Mouse (Mus musculus) neural tube, embryonic 14.5 days (tissue): ENCODE data around the gene Mpst. TPM values are rescaled to one million over a fixed set of nuclear protein-coding genes. Genes with fewer than 3 reads are reported as not detected.
A peak's percentile ranks its signal among the peaks of the same experiment; 100 is the strongest.

Experiments used
- ATAC-seq: fragments of 200-750 bp; cut with Nextera tagmentation; 2 replicates; pipeline ENCODE4 v1.8.0; 2017; ENCODE audit warnings: low read depth, mild to moderate bottlenecking, moderate TSS enrichment, moderate library complexity
- H3K27ac ChIP-seq: fragments of 300-500 bp; sonication (generic); 2 replicates; pipeline ENCODE4 v1.5.1; 2014; ENCODE audit warnings: low read depth, mild to moderate bottlenecking, control low read depth, low read length, moderate library complexity, mixed read lengths
- H3K27me3 ChIP-seq: fragments of 300-500 bp; sonication (generic); 2 replicates; pipeline ENCODE4 v1.6.1; 2014; ENCODE audit warnings: low read length; ENCODE audit not compliant: control insufficient read depth, insufficient read depth
- H3K36me3 ChIP-seq: fragments of 300-500 bp; sonication (generic); 2 replicates; pipeline ENCODE4 v1.6.1; 2014; ENCODE audit warnings: low read length, mixed read lengths; ENCODE audit not compliant: control insufficient read depth, insufficient read depth
- H3K4me1 ChIP-seq: fragments of 300-500 bp; sonication (generic); 2 replicates; pipeline ENCODE4 v1.6.1; 2014; ENCODE audit warnings: low read length; ENCODE audit not compliant: control insufficient read depth, insufficient read depth
- H3K4me2 ChIP-seq: fragments of 300-500 bp; sonication (generic); 2 replicates; pipeline ENCODE4 v1.6.1; 2014; ENCODE audit warnings: mild to moderate bottlenecking, low read depth, low read length, control low read depth
- H3K4me3 ChIP-seq: fragments of 300-500 bp; sonication (generic); 2 replicates; pipeline ENCODE4 v1.5.1; 2014; ENCODE audit warnings: low read depth, low read length, control low read depth, mixed read lengths
- H3K9ac ChIP-seq: fragments of 300-500 bp; sonication (generic); replicated peaks from 2 replicates; pipeline ENCODE4 v1.6.1; 2014; ENCODE audit warnings: low read depth, mild to moderate bottlenecking, control low read depth, low read length, mixed read lengths
- H3K9me3 ChIP-seq: fragments of 300-500 bp; sonication (generic); 2 replicates; pipeline ENCODE4 v1.6.1; 2016; ENCODE audit warnings: low read length; ENCODE audit not compliant: control insufficient read depth
- WGBS: fragments of 180-500 bp; shearing (Covaris S2); extraction: QIAGEN DNeasy Blood & Tissue Kit; methylation state at CpG from one replicate; pipeline ENCODE4 v1.1.7; 2014; 5-methylcytosine and 5-hydroxymethylcytosine counted together
- polyA plus RNA-seq: library from polyadenylated mRNA; unstranded; fragments of >200 nt; fragmentation: Nextera tagmentation; extraction: Ambion mirVana; gene quantifications from 2 replicates; pipeline ENCODE4 v1.2.1, GENCODE M21; 2014

Mpst gene
- polyA plus RNA-seq, result 3.7 and 4.2 TPM in 2 replicates

DNA sequence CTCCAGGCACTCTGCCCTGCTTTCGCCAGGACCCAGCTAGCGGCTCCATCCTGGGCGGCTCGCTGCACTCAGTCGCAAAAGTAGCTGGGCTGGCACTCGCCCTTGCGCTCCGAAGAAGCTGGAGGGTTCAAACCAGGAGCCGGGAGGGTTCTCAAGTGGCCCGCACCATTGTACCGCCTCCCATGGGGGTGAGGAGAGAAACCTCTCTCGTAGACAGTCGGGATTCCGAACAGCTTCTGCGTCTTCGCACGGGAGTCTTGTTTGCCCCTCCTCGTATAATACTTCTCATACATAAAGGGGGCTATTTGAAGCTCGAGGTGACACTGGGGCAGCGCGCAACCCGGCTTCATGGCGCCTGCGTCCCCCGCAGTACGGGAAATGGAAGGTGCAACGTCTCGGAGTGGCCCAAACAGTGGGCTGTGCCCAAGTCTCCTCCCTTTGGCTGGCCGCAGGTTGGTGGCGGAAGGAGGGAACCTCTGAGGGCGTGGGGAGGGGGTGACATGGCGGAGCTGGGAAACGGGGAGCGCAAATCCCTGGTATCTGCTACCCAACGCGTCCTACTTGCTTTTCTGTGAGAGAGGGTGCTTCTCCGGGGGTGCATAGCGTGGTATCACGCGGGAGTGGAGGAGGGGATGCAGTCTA is at the start of gene Mpst:
Gene Mpst (plus strand): TSS at position 124 of the 642 bp plus-strand sequence.
- Histone ChIP-seq H3K4me2 (peak within 1 kb of the TSS; percentile 96), H3K4me1 (peaks cover 25% of the 10 kb centered on the region), H3K27ac (peak within 1 kb of the TSS; percentile 90), H3K36me3 (no peaks in the 10 kb centered on the region), H3K27me3 (peaks cover 18% of the 10 kb centered on the region), H3K9ac (peak within 1 kb of the TSS; percentile 68), H3K9me3 (no peaks in the 10 kb centered on the region), H3K4me3 (peak within 1 kb of the TSS; percentile 59)
- WGBS, result under 1% methylated on average over 40 of the region's 40 CpGs
- ATAC-seq, result peak; percentile 85

DNA sequence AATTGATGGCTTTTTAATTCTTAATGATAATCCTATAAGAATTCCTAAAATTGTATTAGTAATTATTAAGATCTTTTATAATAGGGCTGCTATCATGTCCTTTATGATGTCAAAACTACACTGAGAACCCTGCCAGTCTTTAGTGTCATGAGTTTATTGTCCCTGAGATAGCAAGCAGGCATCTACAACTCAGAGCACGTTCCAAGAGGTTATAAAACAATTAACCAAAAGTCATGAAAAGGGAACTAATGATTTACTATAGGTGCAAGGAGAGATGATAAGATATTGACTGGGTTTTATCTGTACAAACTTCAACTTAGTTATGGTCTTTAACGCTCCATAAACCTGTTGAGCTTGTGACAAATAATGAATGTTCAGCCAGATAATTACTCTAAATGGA is 40.3 kb upstream of the Mpst start:
- Histone ChIP-seq H3K9me3 (no peaks in the 10 kb centered on the region), H3K4me2 (no peak overlapping the region), H3K27ac (no peak overlapping the region), H3K4me3 (no peak overlapping the region), H3K36me3 (no peaks in the 10 kb centered on the region), H3K27me3 (no peaks in the 10 kb centered on the region), H3K9ac (no peak overlapping the region), H3K4me1 (no peaks in the 10 kb centered on the region)
- WGBS, result 42% methylated on average over 2 of the region's 2 CpGs
- ATAC-seq, result no peak

DNA sequence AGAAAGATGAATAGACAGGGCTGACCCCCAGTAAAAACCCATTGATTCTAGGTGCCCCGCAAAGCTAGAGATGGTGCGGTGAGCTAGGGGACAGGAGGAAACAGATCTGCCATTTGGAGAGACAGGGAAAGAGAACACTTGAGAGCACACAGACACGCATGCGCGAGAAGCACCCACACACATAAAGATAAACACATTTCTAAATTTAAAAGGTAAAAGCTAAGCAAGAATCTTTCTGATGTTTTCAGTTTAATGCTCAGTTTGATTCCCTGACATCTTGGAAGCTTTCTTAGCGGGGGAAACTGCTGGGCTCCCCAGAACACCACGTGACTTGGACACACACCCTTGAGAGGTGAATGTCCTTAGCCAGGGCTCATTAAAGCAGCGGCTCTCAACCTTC is 39.3 kb upstream of the Mpst start:
- Histone ChIP-seq H3K9ac (no peak overlapping the region), H3K9me3 (no peaks in the 10 kb centered on the region), H3K4me1 (no peaks in the 10 kb centered on the region), H3K36me3 (no peaks in the 10 kb centered on the region), H3K27ac (no peak overlapping the region), H3K4me3 (no peak overlapping the region), H3K27me3 (no peaks in the 10 kb centered on the region), H3K4me2 (no peak overlapping the region)
- no peak for ATAC-seq
- 75% methylated on average over 8 of the region's 8 CpGs for WGBS

DNA sequence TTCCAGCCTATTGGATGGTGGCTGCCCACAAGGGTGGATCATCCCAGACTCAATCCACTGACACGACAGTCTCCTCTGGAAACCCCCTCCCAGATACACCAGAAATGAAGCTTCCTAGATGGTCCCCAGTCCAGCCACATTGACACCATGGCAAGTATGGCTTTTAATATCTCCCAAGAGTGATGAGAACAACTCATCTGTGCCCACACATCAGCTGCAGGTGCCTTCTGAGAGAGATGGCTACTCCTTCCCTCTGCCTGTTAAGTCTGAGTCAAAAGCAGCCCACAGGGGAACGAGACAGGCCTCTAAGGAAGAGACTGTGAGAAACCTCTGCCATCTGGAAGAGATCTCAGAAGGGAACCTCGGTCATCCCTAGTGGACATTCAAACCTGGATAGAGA is 38.4 kb upstream of the Mpst start:
- 72% methylated on average over 3 of the region's 3 CpGs for WGBS
- no peaks in the 10 kb centered on the region for H3K36me3 ChIP-seq

DNA sequence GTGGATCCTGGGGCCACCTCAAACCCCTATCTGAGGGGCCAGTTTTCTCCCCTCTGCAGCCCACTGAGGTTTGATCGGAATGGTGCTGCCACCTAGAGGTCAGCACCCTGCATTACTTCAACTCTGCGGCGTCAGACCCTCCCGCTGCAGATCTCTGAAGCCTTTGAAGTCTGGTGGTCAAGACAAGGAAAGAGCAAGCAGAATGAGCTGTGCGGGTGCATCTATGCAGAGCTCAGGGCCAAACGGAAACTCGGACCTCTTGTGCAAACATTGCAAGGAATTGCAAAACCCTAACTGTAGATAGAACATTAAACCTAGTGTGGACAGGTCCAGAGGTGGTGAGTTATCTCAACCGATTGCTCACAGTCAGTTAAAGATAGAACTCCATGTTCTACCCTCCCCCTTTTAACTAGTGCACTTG is 37.3 kb upstream of the Mpst start:
- WGBS, result 14% methylated on average over 8 of the region's 8 CpGs
- no peak for ATAC-seq
- Histone ChIP-seq H3K4me2 (no peak overlapping the region), H3K9me3 (no peaks in the 10 kb centered on the region), H3K27ac (no peak overlapping the region), H3K4me1 (no peaks in the 10 kb centered on the region), H3K4me3 (no peak overlapping the region), H3K9ac (no peak overlapping the region), H3K27me3 (no peaks in the 10 kb centered on the region), H3K36me3 (no peaks in the 10 kb centered on the region)

More for the DNA sequence above, 38.4 kb upstream of the Mpst start:
- no peak for ATAC-seq
- Histone ChIP-seq H3K9me3 (no peaks in the 10 kb centered on the region), H3K27me3 (no peaks in the 10 kb centered on the region), H3K4me3 (no peak overlapping the region), H3K9ac (no peak overlapping the region), H3K4me1 (no peaks in the 10 kb centered on the region), H3K4me2 (no peak overlapping the region), H3K27ac (no peak overlapping the region)

DNA sequence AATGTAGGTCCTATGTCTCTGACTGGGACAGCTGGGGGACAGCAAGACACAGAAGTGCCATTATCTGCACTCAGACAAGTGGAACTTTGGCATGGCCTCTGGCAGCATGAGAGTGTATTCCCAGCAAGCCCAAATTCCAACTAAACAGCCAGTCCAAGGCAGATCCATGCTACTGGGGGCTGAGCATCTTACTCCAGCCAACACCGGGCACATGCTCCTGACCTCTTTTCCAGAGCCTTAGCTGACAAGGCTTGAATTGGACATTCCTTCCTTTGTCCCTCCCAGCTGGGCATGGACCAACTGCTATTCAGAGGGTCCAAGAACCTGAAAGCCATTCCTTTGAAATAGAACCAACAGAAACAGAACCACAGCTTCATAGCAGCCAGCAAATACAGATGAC is 36.6 kb upstream of the Mpst start:
- no peak overlapping the region for H3K4me2 ChIP-seq
- no peaks in the 10 kb centered on the region for H3K36me3 ChIP-seq
- no peak overlapping the region for H3K4me3 ChIP-seq
- no peak for ATAC-seq
- H3K27ac ChIP-seq, result no peak overlapping the region
- 63% methylated on average over 1 of the region's 1 CpGs for WGBS
- no peaks in the 10 kb centered on the region for H3K4me1 ChIP-seq
- no peaks in the 10 kb centered on the region for H3K27me3 ChIP-seq
- no peak overlapping the region for H3K9ac ChIP-seq
- no peaks in the 10 kb centered on the region for H3K9me3 ChIP-seq

DNA sequence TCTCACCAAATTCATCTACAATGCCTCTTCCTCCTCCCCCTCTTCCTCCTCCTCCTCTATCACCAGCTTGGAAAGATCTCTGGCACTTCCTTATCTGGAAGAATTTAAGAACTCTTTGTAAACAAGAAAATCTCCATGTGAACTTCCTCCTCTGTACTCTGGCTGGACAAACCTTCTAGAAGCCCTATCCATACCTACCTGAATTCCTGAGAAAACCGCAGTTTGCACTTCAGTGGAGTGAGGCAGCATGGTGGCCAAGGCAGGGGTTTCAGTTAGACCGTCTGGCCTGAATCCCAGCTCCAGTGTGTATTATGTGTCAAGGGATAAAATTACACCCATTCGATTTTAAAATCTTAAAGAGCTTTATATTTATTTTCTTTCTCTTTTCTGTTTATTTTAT is 33.4 kb upstream of the Mpst start:
- H3K9ac ChIP-seq, result no peak overlapping the region
- no peaks in the 10 kb centered on the region for H3K36me3 ChIP-seq
- no peak overlapping the region for H3K4me3 ChIP-seq
- H3K27me3 ChIP-seq, result no peaks in the 10 kb centered on the region
- H3K9me3 ChIP-seq, result no peaks in the 10 kb centered on the region
- H3K4me1 ChIP-seq, result no peaks in the 10 kb centered on the region
- no peak for ATAC-seq
- H3K4me2 ChIP-seq, result no peak overlapping the region
- H3K27ac ChIP-seq, result no peak overlapping the region
- 81% methylated on average over 3 of the region's 3 CpGs for WGBS

DNA sequence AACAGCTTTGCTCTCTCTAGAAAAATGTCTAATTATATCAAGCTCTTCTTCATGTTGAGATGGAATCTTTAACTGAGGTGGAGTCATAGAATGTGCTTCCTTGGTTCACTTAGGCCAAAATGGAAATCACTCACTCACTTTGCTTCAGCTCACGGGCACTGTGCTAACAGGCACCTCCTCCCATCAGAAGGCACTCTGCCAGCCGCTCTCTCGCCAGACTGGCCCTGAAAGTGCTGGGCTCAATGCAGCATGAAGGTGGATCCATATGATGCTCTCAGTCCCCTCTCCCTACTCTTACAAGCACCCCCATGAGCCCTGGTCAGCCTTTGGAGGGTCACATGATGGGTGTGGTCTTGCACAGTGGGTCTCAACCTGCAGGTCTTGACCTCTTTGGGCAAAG is 32.0 kb upstream of the Mpst start:
- no peak for ATAC-seq

DNA sequence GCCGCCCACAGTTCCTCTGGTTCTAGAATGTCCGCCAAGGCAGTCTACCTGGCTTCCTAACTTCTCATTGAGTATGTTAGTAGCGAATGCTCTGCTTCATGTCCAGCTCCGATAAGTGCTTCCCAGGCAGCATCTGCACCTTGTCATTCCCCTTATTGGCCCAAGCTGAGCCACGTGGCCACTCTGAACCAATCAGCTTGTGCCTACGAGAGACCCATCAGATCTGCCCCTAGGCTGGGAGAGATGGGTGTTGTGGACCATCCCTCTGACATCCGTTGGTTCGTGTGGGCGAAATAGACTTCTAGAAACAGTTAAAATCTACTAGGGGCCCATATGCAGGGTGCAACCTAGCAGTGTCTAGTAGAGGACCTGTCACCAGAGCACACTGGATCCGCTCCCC is 28.4 kb upstream of the Mpst start:
- Histone ChIP-seq H3K27me3 (no peaks in the 10 kb centered on the region), H3K9ac (no peak overlapping the region), H3K4me3 (no peak overlapping the region), H3K4me1 (no peaks in the 10 kb centered on the region), H3K9me3 (no peaks in the 10 kb centered on the region), H3K27ac (no peak overlapping the region), H3K36me3 (no peaks in the 10 kb centered on the region), H3K4me2 (no peak overlapping the region)
- 87% methylated on average over 10 of the region's 10 CpGs for WGBS
- no peak for ATAC-seq

More for the DNA sequence above, 32.0 kb upstream of the Mpst start:
- H3K36me3 ChIP-seq, result no peaks in the 10 kb centered on the region
- H3K4me1 ChIP-seq, result no peaks in the 10 kb centered on the region
- H3K9me3 ChIP-seq, result no peaks in the 10 kb centered on the region
- no peak overlapping the region for H3K27ac ChIP-seq
- no peaks in the 10 kb centered on the region for H3K27me3 ChIP-seq
- 70% methylated on average over 3 of the region's 3 CpGs for WGBS
- H3K4me2 ChIP-seq, result no peak overlapping the region
- no peak overlapping the region for H3K9ac ChIP-seq
- H3K4me3 ChIP-seq, result no peak overlapping the region
